Mouse (Mus musculus) T-cell, adult 2 months (primary cell): ENCODE measurements around the gene Armh2.
"Not testable (repeated sequence)": the region's sequence is repeated elsewhere in the genome, so short reads cannot be mapped to it uniquely, and the experiment has no call there.

ENCODE experiments used
- DNase-seq: peaks from one replicate; pipeline ENCODE4 v3.0.0; 2022; ENCODE audit warnings: low spot score

Gene Armh2

GRCm38 (mm10) chr13:24757820-24758564, 17.0 kb downstream of the Armh2 start:
- DNase-seq: no peak

- DNase-seq: no peak
Measured at GRCm38 (mm10) chr13:24759451-24759850, 18.4 kb downstream of the Armh2 start.

- DNase-seq: no peak
Measured at GRCm38 (mm10) chr13:24760351-24760870, 19.4 kb downstream of the Armh2 start.

- no peak for DNase-seq
Measured at GRCm38 (mm10) chr13:24761083-24761402, 20.0 kb downstream of the Armh2 start.

- peak; percentile 92 for DNase-seq
Measured at GRCm38 (mm10) chr13:24761403-24762227, 20.6 kb downstream of the Armh2 start, which contains the start of gene Gmnn. Gene Gmnn (minus strand): TSS chr13:24761923.

- no peak for DNase-seq
Measured at GRCm38 (mm10) chr13:24762254-24762653, 21.2 kb downstream of the Armh2 start.

- not testable (repeated sequence) for DNase-seq
Measured at GRCm38 (mm10) chr13:24767809-24768208, 26.8 kb downstream of the Armh2 start.

- DNase-seq: not testable (repeated sequence)
Measured at GRCm38 (mm10) chr13:24771482-24771881, 30.4 kb downstream of the Armh2 start.

- DNase-seq: peak; percentile 67
Measured at GRCm38 (mm10) chr13:24776146-24776844, 35.3 kb downstream of the Armh2 start.

- DNase-seq: no peak
Measured at GRCm38 (mm10) chr13:24778026-24778425, 37.0 kb downstream of the Armh2 start.

- DNase-seq: peak; percentile 56
Measured at GRCm38 (mm10) chr13:24778706-24779380, 37.8 kb downstream of the Armh2 start.

- no peak for DNase-seq
Measured at GRCm38 (mm10) chr13:24781916-24782315, 40.9 kb downstream of the Armh2 start.

- peak; percentile 82 for DNase-seq
Measured at GRCm38 (mm10) chr13:24786014-24786490, 45.0 kb downstream of the Armh2 start.

- DNase-seq: no peak
Measured at GRCm38 (mm10) chr13:24787477-24787876, 46.4 kb downstream of the Armh2 start.

- no peak for DNase-seq
Measured at GRCm38 (mm10) chr13:24791349-24791748, 50.3 kb downstream of the Armh2 start.

GRCm38 (mm10) chr13:24792411-24793045, 51.5 kb downstream of the Armh2 start:
- no peak for DNase-seq
